Mouse (Mus musculus): ENCODE measurements at regions not wholly inside any gene's neighbourhood (a gene's known extent, or its start where the extent isn't known, plus 50 kb on each side); places are given as distances from the start of the nearest gene placed in this dataset.
"Not testable (repeated sequence)": the region's sequence is repeated elsewhere in the genome, so short reads cannot be mapped to it uniquely, and the experiment has no call there.

- ATAC-seq: no peak
Measured at GRCm38 (mm10) chr12:93812963-93813733, 1878.9 kb upstream of the Flrt2 start.

GRCm38 (mm10) chr12:93850944-93851520, 1841.0 kb upstream of the Flrt2 start:
- ATAC-seq: no peak

GRCm38 (mm10) chr12:93851660-93852059, 1840.4 kb upstream of the Flrt2 start:
- ATAC-seq: no peak

- no peak for ATAC-seq
Measured at GRCm38 (mm10) chr12:93885946-93886345, 1806.1 kb upstream of the Flrt2 start.

GRCm38 (mm10) chr12:93890109-93890508, 1801.9 kb upstream of the Flrt2 start:
- no peak for ATAC-seq

DNA sequence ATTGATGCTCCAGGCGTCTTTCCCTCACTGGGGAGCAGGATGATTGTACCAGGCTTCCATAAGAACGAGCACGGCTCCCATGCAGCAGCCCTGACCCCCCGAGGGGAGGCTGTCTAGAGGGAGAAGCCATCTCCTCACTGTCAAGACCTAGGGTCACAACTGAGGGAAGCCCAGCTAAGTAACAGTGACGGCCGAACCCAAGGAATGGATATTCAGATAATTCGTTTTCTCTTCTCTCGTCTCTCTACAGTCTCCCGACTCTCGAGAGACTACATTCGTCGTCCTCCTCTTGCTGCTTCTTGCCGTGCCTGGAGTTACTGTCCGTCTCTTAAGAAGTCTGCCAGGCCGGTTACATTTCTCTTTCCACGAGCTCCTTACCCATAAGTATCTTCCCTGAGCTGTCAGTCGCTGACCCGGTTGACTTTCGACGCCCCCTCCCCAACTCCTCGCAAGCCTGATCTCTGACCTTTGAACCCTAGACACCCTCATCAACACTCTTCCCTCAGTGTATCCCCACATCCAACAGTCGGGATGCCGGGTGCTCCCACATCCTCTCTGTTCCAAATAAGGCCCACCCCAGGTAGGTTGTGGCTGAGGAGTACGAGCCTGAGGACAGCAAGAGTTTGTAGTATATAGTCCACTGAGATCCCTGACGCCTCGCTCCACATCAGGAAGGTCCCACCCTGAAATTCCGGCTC, 1763.3 kb upstream of the Flrt2 start:
- ATAC-seq: peak; percentile 42

- ATAC-seq: peak; percentile 74
Measured at GRCm38 (mm10) chr12:93929239-93929563, 1762.8 kb upstream of the Flrt2 start.

GRCm38 (mm10) chr12:93930242-93930641, 1761.8 kb upstream of the Flrt2 start:
- ATAC-seq: not testable (repeated sequence)

DNA sequence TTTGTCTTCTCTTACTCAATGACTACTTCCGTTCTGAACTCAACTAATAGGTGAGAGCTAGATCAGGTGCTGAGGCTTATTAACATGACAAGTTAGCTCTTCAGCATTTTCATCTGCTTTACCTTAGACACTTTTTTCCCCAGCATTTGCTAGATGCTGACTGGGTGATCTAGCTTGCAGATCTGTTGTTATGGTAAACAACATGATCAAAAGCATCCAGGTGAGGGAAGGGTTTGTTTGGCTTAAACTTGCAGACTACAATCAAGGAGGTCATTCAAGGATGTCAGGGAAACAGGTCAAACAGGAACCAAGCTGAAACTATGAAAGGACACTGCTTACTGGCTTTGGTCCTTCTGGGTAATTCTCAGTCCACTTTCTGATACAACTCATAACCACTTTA, 1731.2 kb upstream of the Flrt2 start:
- no peak for ATAC-seq

DNA sequence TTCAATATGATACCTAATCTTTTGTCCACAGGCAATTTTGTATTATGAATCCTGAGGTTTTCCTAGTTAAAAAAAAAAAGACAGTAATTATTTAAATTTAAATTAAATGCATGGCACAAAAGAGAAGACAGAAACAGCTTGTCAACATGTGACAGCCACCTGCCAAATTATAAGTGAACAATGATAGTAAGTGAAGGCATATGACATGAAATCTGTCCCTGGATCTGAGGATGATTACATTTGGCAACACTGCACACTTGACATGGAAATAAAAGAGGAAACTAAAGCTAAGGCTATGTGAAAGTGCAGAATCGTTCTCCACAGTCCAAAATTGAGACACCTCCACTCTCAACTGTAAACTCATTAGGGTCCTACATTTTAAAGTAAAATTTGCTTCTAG, 1710.7 kb upstream of the Flrt2 start:
- no peak for ATAC-seq

DNA sequence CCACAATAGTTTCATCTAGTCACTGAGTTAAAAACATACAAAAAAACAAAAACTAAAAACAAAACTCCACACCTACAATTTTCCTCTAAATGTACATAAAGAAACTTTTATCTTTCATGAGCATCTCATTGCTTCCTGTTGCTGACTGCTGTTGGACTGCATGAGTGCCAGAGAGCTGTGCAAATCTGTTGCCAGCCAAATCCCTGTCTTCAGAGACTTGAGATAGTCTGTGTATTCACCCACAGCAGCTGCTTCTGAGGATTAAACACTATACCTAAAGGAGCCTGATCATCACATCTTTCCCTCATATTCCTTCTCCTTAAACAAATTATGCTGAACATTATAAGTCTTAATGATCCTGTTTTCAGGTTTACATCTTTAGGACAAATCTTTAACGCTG, 1700.5 kb upstream of the Flrt2 start:
- no peak for ATAC-seq

DNA sequence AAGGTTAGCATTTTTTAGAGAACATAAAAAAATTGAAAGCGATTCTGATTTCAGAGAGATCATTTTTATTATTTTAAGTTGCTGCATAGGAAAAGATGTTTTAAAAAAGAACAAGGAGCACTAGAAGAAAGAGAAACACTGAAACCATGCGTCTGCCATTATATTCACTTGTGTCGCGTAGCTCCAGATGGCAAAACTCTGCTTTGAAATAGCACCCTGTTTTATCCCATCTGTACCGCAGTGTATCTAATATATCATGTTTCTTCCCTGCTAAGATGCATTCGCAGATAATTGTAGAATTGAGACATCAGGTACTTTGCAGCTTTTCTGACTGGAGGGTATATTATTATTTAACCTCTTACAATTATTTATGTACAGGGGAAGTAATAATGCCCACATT, 1698.2 kb upstream of the Flrt2 start:
- ATAC-seq: no peak

DNA sequence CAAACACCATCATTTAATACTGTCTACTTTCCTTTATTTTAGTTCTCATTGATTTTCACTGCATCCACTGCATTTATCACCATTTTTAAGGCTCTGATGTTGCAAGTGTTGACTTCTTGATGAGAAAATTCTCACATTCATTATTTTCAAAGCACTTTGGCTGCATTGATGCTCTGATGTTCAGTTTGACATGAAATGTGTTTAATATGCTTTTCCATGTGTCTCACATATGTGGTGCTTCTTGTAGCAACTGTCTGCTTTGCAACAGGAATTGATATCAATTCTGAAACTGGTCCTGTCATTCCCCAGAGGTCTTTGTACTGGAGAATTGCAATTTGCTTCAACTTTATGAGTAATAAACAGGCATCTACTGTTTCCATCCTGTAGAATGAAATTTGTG, 1676.1 kb upstream of the Flrt2 start:
- no peak for ATAC-seq

- no peak for ATAC-seq
Measured at GRCm38 (mm10) chr12:94031364-94031763, 1660.7 kb upstream of the Flrt2 start.

DNA sequence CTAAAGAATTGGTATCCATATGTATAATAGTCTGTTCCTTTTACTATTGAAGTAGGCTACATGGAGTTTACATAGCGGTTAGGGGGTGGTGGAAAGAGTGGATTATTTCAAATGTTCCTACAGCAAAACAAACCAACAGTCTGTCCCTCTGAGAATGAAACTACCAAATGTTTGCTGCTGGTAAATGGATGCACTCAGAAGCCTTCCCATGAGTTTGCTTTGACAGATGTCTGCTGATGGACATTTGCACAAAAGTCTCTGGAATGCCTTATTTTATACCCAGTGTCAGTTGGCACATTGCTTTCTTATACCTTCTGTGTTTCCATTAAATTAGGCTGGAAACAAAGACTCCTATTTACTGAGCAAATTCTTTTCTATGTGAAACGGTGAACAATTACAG, 1644.1 kb upstream of the Flrt2 start:
- no peak for ATAC-seq

DNA sequence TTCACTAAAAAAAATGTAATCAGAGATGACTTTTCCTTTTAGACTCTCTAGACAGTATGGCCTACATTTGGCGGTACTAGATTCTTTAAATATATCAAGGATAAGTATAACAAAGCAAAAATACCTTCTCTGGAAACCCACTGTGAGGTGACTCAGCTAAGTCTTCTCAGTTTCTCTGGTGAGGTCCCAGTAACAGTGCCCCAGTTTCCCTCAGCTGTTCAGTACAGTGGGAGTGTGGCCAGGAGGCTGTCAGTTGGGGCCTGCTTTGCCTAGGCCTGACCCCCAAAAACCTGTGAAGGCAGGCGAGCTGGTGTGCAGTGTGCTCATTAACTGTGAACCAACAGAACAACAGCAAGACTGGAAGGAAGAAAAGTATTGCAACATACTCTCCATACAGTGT, 1634.3 kb upstream of the Flrt2 start:
- no peak for ATAC-seq

GRCm38 (mm10) chr12:94059641-94060040, 1632.4 kb upstream of the Flrt2 start:
- ATAC-seq: no peak

GRCm38 (mm10) chr12:94060336-94060735, 1631.7 kb upstream of the Flrt2 start:
- ATAC-seq: no peak

- ATAC-seq: no peak
Measured at GRCm38 (mm10) chr12:94066444-94067152, 1625.4 kb upstream of the Flrt2 start.

DNA sequence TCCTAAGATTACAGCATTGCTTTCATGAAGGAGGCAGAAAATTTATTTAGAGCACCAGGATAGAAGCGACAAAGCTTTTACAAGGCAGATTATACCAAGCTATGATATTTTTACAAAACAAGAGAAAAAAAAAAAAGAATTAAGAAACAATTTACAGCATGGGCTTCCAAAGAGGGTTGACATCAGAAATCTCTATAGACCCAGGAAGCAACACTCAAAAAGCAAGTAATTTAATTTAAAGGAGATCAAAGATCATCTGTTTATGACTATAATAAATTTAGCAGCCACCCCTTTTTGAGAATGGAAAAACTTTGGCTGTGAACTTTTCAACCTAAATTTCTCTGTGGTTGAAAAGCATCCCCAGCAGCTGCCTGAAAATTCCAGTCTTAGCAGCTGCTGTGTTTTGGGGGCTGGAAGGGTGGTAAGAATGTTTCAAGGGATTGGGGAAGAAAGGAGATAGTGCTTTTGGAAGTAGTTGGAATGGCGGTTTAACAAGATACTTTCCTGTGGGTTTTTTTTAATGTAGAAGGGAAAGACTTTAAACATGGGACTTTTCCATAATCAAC, 1621.0 kb upstream of the Flrt2 start:
- no peak for ATAC-seq

- no peak for ATAC-seq
Measured at GRCm38 (mm10) chr12:94105582-94106162, 1586.4 kb upstream of the Flrt2 start.

DNA sequence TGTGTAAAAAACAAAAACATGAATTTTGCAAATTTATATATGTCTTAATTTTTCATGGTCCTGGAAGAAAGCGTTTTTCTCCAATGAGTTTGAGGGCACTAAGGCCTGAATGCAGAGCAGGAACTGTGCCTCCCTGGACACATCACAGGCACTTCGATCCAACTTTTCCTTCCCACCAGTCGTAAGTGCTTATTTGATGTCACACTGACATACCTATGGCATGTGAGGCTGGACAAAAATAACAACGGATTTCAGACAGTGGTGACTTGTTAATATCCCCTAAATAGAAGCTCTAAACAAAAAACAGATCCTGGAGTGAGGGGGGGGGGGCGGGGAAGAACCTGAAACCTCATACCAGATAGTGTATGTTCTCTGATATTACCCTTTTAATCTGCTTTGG, 1541.9 kb upstream of the Flrt2 start:
- ATAC-seq: no peak
